Mouse (Mus musculus): ENCODE data around the gene Mctp2. TPM values are rescaled to one million over a fixed set of nuclear protein-coding genes. Genes with fewer than 3 reads are reported as not detected.
A peak's percentile ranks its signal among the peaks of the same experiment; 100 is the strongest.
"Not testable (repeated sequence)": the region's sequence is repeated elsewhere in the genome, so short reads cannot be mapped to it uniquely, and the experiment has no call there.

Mctp2 gene
- total RNA-seq, 2 experiments from 2014 or later = 1.1 to 3.3 TPM

DNA sequence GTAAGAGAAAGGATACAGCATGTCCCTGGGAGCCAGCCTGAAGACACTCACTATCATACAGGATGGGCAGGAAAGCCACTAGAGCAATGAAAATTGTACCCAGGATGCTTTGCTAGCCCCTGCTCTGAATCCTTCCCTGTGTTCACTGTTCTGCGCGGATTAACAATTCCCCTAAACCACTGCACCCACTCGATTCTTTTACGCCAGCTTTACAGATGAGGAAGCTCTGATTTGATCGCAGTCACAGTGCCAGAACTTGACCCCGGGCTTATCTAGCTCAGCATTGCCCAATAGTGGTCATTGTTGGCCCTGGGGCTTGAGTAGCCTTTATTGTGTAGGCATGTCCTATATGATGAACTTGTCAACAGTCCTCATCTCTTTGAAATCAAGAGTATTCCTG lies 34.9 kb downstream of the Mctp2 start:
- no peak for DNase-seq

DNA sequence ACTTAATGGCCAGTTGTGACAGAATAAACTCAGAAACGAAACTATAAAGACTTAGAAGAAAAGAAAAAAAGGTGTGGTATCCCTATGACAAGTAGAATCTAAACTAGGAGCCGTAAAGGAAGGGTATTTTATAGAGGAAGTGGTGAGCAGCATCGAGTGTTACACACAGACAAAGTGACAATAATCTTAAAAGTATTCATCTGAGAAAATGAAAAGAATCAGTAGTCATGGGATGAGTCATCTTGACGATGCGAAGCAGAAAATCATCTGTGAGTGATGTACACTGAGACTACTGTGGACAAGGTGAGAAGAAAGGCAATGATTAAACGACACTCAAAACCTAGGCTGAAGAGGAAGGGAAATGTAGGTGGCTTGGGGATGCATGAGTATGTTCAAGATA lies 36.4 kb downstream of the Mctp2 start:
- no peak for DNase-seq

DNA sequence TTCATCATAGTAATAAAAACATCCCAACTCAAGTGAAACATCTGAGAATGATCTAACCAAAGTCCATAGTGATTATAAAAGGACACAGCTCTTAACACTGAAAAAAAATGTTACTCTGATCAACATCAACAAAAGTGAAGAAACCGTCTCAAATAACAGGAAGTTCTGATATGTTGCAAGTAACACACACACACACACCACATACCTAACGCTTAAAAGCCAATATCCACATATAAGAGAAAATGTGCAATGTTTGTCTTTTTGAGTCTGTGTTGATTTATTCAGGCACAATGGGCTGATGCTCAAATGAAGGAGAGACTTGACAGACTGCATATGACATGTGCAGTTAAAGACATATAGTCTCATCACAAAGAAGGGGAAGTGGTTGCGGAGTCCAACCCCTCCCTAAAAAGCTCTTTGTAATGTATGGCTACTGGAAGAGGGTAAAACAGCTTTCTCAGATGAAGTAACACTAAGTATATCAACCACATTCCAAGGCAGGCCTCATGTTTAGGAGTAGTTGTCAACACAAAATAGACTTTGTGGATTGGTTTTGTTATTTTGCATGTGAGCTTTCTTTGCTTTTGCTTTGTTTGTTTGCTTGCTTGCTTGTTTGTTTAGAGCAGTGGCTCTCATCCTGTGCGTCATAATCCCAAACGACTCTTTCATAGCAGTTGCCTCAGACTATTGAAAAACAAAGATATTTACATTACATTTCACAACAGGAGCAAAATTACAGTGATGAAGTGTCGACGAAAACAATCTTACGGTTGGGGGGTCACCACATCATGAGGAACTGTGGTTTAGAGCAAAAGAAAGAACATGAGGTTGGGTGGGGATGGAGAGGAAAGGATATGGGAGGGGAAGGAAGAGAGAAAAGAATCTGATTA lies 45.4 kb downstream of the Mctp2 start:
- no peak for DNase-seq

DNA sequence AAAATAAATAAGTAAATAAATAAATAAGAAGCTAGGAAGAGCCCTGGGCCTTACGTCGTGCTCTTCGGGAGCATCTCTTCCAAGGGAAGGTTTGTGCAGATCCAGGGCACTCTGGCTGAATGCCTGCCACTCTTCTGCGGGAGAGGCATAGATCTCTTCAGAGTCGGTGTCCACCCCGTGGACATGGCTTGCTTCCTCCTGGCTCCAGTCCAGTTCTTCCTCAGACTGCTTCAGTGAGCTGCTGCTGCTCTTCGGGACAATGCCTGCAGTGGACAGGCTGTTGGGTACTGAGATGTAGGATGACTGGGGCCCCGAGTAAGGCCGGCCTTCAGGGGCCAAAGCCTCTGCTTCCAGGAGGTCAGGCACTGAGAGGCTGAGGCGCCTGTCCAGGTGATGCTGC lies 47.4 kb downstream of the Mctp2 start:
- no peak for DNase-seq

DNA sequence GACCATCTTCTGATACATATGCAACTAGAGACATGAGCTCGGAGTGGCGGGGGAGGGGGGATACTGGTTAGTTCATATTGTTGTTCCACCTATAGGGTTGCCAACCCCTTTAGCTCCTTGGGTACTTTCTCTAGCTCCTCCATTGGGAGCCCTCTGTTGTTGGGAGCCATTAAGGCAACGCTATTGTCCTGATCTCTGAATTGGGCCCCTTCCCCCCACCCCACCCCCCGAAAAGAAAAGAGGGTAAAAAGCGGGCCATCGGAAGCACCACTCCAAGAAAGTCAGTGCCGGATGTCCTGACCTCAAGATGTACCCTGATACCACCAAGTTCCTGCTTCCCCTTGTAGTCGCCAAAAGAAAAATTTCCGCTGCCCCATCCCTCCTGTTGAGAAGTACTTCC lies 56.1 kb downstream of the Mctp2 start:
- DNase-seq = not testable (repeated sequence)

DNA sequence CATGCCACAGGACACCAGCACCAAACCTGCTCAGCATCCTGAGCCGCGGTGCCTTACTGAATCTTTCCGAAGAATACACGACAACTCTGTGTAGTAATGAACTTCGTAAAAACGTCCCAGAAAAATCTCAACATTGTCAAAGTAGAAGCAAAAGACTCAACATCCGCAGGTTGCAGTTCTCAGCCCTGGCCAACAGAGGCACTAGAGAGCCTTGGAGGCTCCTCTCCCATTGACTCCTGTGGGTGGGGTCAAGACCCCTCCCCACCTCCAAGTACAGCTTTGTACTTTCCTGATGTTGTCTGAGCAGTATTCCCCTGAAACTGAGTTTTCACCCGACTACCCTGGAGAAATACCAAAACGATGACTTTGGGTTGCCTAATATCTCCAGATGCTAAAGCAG lies 65.1 kb downstream of the Mctp2 start:
- no peak for DNase-seq

DNA sequence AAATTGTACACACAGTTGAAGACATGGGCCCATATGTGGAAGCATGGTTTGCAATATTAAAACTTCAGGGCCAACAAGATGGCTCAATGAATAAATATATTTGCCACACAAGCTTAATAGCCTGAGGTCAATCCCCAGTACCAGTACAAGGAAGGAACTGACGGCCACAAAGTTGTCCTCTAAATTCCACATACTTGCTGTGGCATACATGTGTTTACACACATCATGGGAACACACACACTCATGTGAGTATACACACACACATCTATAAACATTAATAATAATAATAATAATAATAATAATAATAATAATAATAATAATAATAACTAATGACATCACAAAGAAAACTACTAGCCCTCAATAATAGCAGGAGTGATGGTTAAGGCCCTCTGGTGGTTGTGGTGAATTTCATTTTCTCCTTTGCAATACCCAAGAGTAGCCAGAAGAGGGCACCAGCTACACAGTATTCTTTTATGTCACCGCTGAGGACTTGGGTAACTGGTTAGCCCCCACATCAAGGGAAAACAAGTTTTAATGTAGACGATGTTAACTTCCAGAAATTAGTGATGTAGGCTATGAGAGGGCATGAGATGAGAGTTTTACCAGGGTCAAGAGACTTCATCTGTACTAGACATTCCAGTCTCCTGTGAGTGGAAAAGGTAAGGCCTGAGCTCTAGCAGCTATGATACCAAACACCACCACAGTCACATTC lies 66.5 kb downstream of the Mctp2 start:
- DNase-seq = peak in 1 of 2 experiments; percentile 8

DNA sequence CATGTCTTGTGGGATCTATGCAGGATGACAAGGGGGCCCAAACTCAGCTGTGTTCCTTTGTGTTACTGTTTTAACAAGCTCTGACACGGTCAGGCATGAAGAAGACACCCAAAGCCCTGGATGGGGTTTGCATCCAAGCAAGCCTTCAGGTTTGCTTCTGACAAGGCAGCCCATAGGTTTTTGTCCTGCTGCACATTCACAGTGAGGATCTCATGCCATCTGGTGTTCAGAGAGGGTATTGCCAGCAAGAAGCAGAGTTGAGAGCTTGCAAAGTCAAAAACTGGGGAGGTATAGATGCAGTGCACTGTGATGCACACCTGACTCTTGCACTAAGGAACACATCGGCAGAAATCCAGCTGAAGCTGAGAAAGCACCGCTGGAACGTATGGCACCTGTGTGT lies 67.8 kb downstream of the Mctp2 start:
- DNase-seq = peak; percentile 59 to 69

DNA sequence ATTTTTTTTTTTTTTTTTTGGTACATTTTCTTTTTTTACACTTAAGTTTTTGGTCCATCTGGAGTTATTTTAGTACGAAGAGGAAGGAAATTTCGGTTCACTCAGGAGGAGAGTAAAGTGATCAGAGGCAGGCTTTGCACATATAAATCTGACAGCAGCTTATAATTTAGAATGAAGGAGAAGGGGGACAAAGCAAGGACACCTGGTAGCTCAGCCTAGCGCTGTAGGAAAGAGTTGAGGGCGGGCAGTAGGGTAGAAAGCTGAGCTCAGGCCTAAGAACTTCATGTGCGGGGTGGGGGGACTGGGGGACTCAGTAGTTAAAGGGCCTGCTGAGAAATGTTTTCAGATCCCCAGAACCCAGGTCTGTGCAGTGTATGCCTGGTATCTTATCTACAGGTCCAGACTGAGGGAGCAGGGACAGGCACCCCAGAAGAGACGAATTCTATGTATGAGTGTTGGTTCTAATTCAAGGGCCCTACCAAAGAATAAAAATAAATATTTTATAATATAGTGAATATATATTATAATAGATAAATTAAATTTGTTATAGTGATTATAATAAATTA lies 71.9 kb downstream of the Mctp2 start:
- DNase-seq = no peak

DNA sequence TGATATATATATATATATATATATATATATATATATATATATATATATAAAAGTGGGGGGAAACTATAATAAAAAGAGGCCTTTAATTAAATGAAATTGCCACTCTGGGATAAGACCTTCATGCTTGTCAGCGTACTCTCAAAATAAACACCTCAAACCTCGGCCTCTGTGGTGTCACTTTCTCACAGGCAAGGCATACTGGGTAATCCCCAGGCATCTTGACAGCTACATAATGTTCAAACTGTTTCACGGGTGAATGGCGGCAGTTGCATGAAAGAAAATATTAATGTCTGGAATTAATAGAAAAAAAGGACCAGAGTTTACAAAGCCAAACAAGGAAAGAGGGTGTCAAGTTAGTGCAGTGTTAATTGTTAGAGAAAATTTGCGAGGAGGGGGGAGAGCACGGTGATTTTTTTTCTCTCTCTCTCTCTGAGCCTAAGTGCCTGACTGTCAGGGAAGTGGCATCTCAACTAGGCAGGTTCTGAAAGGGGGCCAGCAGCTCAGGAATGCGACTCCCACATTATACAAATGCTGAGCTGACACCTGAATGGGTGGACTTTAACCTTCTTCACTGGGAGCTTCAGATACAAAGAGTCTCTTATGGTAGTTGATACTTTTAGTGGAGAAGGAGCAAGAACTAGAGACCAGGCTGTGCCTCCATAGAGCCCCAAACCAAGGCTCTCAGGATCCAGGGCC lies 75.1 kb downstream of the Mctp2 start:
- no peak for DNase-seq

DNA sequence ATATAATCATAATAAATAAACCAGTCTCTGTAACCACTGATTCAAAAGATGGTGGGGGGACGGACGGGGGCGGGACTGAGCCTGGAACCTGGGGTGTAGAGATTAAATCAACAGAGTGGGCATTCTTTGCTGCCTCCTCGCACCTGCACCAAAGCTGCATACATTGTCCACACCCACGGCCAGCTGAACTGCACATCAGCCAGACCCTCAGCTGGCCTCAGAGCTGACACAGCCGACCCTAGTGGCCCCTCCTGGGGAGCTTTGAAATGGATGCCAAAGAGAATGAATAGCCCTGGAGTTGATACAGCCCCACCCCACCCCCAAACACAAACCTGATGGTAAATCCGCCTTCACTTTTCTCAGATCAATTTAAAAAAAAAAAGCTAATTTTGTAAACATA lies 76.5 kb downstream of the Mctp2 start:
- DNase-seq = no peak

DNA sequence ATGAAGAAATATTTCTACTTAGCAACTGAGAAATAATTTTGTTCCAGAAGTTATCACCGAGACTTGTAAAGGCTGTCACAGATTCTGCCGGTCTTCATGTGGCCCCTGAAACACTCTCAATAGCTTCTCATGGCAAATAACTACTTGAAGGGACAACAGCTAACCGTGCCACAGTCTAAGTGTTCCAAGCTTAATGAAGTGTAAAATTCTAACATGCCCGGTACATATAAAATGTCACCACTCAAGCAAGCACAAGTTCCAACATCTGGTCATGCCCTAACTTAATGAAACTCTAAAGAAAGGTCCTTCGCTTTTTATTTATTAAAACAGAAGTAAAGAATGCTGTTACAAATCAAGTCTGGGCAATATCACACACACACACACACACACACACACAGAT lies 82.8 kb downstream of the Mctp2 start:
- no peak for DNase-seq

DNA sequence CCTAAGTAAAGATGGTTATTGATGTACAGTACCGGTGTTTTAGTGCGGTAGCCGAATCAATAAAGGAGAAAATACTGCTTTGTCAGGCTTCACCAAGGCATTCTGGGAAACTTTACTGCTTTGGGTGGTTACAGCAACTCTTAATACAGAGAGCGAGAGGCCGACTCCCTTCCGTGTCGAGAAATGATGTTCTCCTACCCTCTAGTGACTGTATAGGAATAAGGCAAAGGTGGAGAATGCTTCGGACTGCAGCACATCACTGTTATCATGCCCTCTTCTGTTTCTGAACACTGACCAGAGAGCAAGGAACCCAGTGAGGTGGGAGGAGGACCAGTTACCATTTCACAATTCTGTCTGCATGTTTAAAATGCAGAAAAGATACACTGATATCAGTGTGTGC lies 83.9 kb downstream of the Mctp2 start:
- DNase-seq = no peak

DNA sequence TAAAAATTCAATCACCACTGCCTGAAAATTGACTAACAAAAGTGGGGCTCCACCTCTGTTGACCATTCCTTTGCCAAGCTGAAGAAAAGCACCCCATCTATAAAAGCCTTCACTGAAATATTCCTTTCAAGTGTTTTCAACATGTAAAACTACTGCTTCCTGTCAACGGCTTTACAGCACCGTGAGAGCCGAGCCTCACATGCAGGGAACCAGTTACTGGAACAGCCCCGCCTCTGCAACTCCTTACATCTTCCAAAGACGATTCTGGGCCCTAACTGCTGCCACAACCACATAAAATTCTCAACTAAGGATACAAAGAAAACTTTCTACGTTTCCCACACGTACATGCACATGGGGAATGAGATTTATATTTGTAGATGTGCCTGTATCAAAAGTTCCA lies 88.4 kb downstream of the Mctp2 start:
- DNase-seq = no peak

DNA sequence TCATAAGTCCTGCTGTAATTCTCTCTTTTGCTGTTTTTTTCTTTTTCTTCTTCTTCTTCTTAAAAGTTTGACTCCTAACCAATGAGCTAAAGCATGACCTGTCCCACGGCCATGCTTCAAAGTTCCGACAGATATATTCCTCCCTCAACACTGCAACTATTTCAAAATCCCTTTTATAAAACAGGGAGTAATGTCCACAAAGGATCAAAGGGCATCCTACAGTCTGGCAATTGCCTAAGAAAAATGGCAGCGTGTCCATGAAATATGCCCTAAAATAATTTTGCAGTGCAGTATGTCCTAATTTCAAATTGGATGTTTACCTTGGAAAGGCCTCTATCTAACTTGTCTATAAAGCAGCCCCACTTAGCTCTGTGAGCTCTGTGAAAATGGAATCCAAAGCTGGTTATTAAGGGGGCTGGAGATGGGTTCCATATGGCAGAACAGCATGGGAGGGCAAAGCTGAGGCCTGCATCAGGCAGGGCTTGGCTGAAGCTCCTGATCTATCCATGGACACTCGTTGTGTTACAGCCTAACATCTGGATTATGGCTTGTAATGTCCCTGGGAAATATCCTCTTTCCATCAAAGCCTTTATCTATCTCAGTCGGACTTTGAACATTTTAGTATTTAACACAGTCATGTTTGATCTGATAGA lies 90.7 kb downstream of the Mctp2 start:
- no peak for DNase-seq

DNA sequence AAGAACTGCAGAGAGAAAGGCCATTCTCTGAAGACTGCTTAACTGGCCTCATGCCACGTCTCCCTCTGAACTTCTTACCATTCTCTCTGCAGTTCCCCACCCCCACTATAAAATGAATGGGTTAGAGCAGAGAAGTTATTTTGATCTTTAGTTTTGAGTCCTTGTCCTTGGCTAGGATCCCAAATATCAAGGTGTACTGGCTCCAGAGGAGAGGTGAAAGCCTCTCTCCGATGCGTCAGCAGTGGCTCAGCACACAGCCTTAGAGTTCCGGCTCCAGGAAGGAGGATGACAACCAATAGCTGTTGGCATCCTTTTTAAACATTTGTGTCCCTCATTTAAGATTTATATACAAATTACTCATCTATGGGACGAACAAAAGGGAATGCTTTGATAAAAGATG lies 96.2 kb downstream of the Mctp2 start:
- DNase-seq = peak; percentile 44 to 46

DNA sequence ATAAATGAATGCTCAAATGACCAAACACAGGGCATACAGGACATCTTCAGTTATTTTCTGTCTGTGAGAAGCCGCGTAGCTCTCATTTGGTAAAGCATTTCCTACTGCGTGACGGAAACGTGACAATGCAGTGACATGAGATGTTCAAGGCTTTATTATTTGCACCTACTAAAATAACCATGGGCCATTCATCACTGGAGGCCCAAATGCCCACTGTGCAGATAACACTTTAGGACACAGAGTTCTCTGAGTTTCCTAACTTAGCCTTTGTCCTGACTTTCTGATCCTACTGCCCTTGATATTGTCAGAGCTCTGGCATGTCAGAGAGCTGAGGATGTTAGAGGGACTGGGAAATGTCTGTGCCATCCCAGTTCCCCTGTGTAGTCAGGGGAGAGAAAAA lies 97.1 kb downstream of the Mctp2 start:
- peak in 1 of 2 experiments; percentile 8 for DNase-seq

DNA sequence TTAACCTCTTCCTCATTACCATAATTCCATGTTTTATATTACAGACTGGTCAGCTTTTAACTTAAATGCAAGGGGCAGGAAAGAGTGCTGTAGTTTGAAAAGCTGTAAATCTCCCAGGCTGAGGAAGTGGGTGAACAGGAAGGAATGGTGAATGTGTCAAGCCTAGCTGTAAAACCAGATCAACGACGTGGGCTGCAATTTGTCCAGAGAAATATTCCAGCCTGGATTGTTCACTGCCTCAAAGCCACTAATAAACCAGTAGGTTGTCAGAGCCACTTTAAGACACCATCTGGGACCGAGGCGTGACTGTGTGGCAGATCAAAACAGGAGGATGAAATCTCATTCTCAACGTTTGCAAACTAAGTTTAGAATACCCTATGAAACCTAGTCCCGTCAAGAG lies 99.6 kb downstream of the Mctp2 start:
- DNase-seq = no peak

DNA sequence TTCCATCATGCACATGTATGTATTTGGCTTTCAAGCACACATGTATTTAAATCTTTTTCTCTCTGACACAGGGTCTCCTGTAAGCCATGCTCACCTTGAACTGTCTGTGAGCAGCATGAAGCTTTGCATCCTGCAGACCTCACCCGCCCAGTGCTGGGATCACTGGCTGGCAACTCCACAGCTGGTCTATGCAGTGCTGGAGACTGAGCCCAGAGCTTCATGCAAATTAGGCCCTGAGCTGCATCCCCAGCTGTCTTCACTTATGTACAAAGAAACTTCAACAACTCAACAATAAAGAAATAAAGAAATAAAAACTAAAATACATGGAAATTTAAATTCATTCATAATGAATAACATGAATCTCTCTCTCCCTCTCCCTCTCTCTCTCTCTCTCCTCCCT lies 110.7 kb downstream of the Mctp2 start:
- DNase-seq = no peak

DNA sequence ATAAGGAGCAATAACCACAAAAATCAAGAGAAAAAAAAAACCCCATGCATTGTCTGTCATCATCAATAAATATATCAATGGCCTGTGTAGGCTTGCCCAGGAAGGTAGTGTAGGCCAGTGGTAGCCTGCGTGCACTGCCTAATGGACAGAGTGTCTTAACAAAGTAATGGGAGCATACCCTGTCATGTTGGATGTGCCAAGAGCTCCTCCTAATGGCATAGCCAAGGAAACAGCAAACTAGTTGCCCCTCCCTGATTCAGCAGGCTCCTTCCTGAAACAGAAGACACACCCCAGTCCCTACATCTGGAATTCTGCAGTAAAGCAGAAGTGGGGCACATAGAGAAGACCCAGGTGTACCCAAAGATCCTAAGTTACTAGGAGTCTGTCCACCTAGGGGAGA lies 113.1 kb downstream of the Mctp2 start:
- no peak for DNase-seq

DNA sequence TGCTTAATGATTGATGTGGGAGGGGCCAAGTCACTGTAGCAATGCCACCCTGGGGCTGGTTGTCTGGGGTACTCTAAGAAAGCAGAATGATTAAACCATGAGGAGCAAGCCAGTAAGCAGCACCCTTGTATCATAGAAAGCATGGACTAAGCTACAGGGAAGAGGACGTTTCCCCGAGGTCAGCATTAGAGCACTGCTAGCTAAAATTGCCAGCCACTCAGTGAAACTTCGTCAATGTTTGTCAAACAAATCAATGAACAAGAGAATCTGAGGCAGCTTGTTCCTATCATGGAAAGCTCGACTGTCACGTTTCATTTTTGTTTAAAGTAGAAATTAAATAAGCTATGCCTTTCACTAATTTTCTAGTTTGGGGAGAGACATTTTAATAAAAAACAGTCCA lies 124.8 kb downstream of the Mctp2 start:
- DNase-seq = no peak

DNA sequence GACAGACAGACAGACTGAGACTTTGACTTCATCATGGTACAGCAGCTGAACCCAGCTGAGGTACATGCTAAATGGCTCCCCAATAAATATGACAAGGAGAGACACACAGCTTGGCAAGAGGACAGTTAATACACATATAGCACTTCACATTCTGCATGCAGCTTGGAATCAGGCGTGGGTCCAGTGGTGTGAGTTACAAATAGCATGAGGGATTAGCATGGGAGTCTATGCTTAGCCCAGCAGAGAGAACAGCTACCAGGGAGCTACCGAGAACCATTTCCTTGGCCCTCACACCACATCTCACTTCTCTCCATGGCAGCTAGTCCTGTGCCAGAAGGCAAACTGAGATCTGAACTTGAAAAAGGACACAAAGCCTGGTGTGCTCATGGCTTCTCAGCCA lies 137.1 kb downstream of the Mctp2 start:
- no peak for DNase-seq

All from adrenal gland, postnatal 36 days (tissue).